Mouse (Mus musculus): ENCODE results near the gene Sorbs1. TPM values are rescaled to one million over a fixed set of nuclear protein-coding genes. Genes with fewer than 3 reads are reported as not detected.
A peak's percentile ranks its signal among the peaks of the same experiment; 100 is the strongest.

The Sorbs1 gene
- total and polyA plus RNA-seq, 3 experiments: 13.4 to 123 (median 116) TPM

DNA sequence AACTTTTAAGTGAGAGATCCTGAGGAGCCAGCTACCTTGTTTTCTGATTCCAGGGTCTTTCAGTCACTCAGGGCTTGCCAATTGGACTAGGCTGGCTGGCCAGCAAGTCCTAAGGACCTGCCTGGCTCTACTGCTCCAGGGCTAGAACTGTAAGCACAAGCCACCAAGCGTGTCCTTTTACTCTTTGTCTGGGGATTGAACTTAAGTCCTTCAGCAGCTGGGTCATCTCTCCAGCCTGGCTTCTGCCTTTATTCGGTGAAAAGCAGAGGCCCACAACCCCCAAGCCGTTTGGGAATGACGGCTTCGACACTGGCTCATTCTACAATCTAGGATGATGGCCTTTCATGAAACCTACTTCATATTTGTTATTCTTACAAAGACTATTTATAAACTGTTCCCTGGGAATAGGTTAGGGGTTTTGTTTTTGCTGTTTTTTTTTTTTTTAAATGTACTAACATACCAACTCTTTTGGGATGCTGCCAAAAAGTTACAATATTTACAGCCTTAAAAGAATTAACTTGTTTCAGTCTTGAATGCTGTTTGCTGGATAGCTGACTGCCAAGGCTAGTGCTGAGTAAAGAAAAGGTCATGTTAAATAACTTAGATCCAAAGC is 167.2 kb downstream of the Sorbs1 start:
- no peak for DNase-seq

DNA sequence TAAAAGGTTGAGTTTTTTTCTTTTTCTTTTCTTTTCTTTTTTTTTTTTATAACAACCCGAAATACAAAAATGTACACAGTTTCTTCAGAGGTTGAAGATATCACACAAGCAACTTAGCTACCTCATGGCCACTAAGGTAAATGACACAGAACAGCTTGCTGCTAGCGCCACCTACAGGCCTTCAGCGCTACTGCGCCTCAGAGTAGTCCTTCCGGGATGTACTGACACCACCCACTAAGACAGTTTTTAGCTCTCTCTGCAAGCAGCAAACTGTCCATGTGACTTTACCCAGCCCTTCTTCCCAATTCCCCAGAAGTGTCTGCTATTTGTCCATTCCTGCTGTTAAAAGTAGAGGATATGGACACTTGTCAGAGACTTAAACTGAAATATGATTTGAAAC is 167.9 kb downstream of the Sorbs1 start:
- peak; percentile 46 for DNase-seq

DNA sequence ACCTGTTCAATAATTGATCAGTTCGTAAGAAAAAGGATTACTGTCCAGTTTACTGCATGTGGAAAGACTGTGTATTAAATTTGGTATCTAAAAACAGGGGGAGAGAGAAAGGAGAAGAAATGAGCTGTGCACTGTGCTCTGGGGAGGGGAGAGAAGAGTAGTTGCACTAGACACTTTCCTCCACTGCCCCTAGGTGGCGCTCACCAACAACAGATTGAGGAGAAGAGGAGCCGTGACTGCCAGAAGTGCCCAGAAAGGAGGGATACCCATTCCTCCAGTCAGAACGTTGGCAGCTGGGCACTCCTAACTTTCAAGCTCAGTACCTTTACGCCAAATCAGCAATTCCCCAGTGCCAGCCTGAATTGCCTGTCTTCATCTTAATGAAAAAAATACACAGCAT is 170.6 kb downstream of the Sorbs1 start:
- peak; percentile 85 for DNase-seq

DNA sequence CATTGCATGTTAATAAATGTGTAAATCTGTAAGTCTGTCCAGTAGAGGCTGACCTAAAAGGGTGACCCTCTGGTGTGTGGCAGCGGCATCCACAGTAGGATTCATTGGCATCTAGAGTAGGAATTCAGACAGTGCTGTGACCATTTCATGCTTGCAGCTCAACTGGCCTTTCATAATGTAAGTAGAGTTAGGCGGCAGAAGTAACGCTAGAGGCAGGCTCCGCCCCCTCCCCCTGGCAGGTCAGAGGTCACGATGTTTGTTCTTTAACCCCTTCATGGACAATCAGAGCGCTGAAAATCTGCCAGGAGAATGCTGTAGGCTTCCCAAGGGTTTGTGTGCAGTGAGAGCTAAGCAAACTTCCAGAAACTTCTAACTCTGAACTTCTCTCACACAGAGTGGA is 172.4 kb downstream of the Sorbs1 start:
- no peak for DNase-seq

DNA sequence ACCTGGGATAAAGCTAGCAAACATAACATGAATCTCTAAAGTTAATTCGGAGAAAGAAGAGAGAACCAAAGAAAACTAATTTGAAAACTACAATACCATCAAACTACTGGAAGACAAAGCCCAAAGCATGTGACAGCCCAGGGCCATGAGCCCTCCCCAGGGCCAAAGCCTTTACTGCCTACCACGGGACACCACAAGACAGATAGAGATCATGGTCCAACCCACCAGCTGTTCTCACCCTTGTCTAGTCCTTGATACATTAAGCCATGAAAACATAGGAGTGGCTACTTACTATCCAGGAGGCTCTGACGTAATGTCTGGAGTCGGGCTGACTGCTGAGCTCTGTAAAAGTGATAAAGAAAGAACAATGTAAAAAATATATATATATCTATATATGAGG is 176.9 kb downstream of the Sorbs1 start:
- DNase-seq: no peak

DNA sequence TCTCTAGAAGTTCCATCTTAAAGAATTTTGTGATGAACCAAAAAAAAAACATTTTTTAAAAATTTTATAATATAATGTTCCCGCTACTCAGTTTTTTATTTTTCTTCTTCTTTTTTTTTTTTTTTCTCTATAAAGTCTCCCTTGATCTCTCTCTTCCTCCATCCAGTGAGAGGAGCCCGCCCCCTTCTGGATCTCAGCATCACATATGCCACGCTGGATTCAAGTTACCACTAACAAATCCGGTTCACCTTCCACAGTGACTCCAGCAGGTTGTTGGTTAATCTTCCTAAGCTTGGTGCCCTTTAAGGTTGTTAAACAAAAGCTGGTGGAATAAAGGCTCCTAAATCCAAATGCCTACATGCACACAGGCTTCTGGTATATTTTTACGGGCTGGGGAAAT is 179.7 kb downstream of the Sorbs1 start:
- no peak for DNase-seq

DNA sequence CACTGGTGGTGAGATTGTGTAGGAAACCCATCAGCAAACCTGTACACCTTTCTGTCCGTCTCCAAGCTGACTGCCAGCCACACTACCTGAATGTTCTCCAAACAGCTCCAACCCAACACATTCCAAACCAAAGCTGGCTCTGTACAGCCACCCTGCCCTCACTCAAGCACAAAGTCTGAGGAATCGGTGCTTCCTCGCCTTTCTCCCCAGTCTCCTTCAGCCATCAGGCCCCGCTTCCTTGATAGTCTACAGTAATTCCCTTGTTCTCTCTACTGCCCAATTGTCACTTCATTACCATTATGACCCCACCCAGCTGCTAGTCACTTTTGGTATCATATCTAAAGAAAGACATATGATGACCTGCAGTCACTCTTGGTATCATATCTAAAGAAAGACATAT is 180.5 kb downstream of the Sorbs1 start:
- no peak for DNase-seq

DNA sequence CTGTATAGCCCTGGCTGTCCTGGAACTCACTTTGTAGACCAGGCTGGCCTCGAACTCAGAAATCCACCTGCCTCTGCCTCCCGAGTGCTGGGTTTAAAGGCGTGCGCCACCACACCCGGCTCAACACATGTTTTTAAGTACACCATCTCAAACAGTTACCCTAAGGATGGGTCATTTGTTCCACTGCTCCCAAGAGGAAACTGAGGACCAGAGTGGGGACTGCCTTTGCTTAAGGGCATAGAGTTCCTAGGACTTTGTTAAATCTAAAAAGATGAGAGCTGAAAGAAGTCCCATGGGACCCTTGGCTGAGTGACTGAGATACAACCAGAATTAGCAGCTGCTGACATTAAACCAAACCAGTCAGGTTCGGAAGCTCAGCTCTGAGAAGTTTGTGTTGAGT is 181.3 kb downstream of the Sorbs1 start:
- no peak for DNase-seq

DNA sequence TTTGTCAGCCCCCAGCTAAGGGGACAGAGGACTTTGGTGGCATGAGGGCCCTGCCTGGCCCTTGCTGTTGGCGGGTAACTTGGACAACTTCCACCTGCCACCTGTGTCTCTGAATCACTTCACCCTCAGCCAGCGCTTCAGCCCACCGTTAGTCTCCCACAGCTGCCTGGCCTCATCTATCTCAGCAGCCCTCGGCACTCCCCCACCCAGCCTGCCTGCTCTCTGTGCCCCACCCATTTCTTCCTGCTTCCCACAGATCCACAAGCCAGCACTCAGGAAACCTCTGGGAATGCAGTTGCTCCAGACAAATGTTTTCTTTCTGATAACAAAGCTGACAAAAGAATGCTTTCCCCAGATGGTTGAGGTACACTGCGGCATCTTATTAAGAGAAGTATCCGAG is 181.7 kb downstream of the Sorbs1 start:
- DNase-seq: no peak

DNA sequence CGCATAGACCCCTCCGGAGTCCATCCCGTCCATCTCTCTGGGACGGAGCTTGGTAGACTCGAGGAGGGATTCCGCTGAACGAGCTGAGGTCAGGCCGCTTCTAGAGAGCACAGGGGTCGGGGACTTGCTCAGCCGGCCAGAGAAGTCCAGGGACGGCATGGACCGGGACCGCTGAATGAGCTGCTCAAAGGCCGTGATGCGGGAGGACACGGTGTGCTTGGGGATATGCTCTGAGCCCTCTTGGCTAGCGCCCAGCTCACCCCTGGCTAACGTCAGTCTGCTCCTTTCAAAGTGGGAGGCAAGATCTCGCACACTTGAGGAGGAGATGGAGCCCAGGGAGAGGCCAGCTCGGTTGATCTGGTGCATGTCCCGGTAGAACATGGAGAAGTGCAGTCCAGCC is 187.5 kb downstream of the Sorbs1 start:
- DNase-seq: no peak

DNA sequence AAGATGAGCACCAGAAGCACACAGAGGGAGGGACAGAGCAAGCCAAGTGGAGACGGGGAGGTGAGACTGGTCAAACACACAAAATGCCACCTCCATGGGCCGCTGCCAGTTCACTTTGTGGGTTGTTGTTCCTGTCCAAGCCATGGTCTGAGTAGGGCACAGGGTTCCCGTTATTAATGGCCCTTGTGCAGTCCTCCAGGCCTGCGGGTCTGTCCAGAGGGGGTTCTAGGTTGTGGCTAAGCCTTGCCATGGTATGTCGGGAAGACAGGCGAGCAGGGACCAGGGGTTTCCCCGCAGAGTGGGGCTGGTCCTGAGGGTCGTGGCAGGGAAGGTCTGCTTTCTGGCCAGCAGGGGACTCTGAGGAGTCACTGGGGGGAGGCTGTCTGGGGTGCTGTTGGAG is 188.2 kb downstream of the Sorbs1 start:
- no peak for DNase-seq

DNA sequence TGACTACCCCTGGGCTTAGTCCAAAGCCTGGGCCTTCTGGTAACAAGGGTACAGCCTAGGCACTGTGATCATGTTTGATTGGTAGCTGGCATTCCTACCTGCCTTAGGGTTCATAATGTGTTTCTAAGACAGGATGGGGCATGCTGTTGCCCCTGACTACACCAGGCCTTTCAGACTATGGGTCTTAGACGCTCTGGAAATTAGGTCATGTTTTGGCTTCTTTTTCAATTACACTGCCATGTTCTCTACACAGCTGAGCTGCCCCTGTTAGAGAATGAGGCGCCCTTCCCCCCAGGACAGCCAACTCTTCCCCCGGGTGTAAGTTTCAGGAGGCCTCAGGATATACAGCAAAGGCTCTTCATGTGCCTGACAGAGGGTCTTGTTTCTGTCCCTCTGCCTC is 191.4 kb downstream of the Sorbs1 start:
- DNase-seq: no peak

DNA sequence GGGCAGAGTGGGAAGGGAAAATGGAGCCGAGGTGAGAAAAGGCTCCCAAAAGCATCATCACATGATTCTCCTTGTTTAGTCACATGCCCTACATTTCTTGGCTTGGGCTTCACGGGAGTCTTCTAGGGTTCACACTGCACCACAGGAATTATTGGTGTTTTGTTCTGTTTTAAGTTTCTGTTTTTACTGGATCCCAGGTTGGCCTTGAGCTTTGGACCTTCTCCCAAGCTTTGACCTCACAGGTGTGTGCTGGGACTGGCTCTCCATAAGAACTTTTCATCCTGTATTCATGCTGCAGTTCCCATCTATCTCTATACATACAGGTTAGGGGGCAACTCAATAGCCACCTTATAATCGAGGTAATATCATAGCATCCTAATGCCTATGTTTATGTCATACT is 194.4 kb downstream of the Sorbs1 start:
- DNase-seq: no peak

DNA sequence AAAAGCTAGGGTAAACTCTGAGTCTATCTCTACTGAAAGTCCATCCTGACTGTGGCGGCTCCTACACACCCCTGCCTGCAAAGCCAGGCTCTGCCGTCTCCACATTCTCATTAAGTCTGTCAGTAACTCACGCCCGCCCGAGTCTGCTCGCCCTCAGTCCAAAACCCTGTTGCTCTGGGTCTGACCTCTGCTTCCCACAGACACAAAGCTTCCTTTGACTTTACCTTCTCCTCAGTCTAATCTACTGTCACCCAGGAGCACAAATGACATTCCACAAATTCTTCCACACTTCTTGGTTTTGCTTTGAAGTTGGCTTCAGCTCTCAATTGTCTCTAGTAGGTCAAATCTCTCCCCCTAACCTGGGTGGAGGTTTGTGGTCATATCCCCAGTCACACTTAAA is 195.1 kb downstream of the Sorbs1 start:
- no peak for DNase-seq

DNA sequence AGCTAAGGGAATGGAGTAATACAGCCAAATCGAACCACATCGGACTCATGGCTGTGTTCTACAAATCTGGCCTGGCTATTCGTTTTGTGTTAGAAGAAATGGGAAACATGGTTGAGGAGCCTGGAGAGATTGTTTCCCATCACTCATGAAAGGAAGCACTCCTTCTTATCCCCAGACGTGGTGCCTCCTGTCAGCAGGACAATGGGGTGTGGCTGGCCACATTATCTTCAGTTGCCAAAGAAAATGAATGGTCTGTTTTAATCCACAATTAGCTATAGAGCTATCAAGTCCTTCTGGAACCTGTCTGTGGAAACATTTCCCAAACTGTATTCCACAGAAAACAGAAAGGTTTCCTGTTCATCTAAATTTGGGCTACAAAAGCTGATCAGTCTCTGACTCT is 196.6 kb downstream of the Sorbs1 start:
- no peak for DNase-seq

DNA sequence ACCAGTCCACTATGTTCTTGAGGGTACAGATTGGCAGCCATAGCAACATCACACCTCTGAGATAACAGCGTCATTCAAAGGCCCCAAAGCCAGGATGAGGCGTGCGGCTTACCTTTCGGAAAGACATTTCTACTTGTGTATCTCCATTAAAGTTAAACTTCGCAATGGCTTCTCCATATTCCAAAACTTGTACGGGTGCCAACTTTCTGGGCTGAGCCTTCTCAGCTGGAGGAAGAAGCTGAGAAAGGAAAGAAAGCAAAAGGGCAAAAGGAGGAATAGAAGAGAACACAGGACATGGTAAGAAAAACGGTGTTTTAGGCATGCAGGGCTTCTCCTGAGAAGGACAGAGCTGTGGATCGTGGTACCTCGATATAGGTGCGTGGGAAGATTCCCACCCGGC is 199.3 kb downstream of the Sorbs1 start:
- no peak for DNase-seq

DNA sequence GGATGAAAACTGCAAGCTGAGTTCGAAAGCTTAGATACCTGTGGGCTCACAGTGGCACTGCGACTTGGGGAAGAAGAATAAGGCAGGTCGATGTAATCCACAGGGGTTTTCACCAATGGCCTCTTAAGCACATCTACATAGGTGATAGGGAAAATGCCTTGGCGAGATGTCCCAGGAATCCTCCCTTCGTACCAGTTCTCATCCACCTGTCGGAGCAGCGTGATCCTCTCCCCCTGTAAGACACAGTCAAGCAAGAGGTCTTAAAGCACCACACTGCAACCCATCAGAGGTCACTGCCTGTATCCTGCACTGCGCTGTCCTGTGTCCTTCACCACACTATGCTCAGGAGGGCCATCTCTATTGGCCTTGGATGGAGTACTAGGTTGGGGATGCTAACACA is 201.9 kb downstream of the Sorbs1 start:
- DNase-seq: no peak

DNA sequence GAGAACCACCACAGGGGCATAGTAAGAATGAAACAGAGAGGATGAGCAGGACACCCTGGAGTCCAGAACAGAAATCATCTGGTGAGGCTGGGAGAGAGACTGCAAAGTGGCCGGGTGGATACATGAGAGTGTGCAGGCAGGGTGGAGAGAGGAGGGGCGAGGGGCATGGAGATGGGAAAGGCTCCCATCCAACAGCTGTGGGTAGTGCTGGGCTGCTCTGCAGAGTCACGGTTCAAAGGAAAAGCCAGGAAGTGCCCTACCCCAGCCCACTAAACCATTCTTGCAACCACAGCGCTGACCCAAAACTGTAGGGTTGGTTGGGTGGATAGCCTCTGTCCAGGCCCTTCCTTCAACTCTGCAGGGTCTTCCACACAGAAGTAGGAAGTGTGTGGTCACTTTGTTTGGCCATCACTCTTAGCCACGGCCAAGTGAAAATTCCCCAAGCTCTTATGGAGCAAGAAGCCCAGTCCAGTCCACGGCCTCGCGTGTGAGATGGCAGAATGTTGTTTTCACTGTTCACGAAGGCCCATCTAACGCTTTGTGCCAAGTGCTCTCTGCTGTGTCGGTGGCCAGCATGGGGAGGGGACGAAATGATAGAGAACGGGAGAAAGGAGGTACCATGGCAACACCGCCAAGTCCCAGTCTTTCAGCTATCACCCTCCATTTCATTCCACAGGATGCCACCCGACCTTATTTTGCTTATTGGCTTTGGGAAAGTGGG is 203.0 kb downstream of the Sorbs1 start:
- no peak for DNase-seq

DNA sequence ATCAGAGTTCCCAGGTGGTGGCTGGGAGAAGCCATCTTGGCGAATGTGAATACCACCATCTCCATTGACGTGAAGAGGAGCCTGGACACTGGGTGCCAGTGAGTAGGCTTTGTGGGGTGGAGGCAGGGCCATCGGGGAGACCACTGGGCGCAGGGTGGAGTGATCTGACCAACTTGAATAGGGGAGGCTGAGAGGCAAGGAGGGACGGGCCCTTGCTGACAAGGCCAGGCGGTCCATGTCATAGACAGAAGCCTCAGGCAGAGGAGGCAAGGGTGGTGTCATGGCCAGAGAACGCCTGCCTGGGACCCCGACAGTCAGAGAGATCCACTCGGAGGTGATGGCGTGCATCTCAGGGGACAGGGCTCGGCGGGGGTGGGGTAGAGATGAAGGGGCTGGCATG is 203.7 kb downstream of the Sorbs1 start:
- DNase-seq: no peak

DNA sequence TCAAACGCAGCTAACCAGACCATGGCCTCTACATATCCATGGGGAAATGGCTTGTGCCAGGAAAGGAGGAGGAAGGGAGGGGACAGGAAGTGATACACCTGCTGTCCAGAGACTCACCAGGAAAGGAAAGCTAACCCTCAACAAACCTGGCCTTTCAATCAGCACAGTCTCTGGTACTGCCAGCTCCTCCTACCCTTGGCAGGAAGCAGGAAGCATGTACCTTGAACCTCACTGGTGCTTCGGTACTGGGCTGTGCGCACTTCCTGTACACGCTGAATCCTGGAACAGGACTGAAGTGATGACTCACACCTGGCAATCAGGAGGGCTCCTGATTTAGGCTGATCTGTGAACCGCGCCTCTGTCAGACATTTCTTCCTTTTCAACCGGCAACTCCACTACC is 206.0 kb downstream of the Sorbs1 start:
- DNase-seq: no peak

DNA sequence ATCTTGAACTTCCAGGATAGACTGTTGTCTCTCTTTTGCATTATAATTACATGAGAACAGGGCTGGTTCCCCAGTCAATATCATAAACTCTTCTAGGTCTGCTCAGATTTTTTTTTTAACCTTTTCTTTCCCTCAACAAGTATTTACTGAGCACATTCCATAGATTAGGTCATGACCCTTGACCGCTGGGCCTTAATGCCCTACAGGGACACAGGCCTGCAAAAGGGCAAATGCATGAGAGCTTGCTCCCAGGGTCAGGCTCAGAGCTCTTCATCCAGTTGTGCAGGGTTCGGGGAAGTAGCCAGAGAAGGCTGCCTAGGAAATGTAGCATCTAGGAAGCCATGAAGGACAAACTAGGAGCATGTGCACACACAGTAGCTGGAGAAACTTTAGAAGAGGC is 206.9 kb downstream of the Sorbs1 start:
- DNase-seq: no peak

DNA sequence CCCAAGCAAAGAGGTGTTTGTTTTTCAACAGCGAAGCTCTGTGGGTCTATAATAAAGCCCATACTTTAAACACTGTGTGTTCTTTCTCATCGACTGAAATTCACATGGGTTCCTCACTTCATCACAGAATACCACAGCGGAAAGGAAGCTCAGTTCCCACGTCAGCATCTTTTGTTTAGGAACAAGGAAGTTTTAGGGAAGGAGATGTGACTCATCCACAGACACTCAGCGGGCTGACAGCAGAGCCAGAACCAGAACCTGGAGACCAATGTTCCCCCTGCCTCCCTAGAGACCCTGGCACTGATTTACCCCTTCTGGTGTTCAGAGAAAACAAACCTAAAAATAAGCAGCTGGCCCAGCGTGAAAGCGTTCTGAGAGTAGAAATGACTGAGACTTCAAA is 208.1 kb downstream of the Sorbs1 start:
- DNase-seq: no peak

DNA sequence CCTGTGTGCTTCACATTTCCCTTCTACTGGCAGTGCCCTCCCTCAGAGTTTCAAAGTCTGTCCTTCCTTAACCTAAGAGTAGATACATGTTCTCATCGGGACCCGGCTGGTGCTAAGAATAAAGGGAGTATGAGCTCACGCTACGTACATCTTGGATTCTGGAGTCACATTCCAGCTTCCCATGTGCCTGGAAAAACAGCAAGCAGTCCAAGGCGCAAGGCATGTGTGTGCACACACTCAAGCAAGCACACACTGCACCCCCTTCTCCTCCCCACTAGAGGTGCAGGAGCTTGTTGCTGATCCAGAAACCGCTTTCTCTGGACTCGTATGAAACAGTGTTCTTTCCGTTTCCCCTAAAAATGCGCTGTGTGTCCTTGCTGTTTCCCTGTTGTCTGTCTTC is 210.7 kb downstream of the Sorbs1 start:
- no peak for DNase-seq

DNA sequence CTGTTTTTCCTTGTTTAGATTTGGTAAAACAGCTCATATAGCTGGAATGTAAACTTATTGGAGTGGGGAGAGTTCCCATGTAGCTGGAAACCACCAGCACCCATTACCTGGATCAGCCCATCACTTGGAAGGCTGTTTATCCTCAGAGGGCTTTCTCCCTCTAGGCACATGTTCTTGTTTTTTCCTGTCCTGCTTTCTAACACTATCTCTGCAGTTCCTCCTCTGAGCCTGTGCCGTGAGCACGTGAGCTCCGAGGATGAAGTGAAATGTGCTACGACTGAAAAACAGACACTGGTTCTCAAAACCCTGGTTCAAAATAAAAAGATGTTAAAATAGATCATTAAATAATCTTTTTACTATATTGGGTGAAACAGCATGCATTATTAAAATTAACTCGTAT is 211.1 kb downstream of the Sorbs1 start:
- DNase-seq: no peak

Measured in adrenal gland, adult 2 months (tissue).